9 mouse cellular contexts compared by ENCODE assay signal in genomic region chr4:102588668-102589455, GRCm38 (mm10).
DNase-seq lines count a peak whose midpoint lies in the region; ATAC-seq and TF ChIP-seq lines count a peak whose summit lies in the region.
"Had no signal": no experiment of that assay in that cellular context is flagged by ENCODE, and none has a peak within 500 bp of the region (broad histone marks: within the 10 kb centered on the region; RNA-seq: fewer than 3 reads in every experiment).

No protein-coding gene starts in this region.

- H3K4me2 ChIP-seq in intestine, postnatal 0 days (replicated peaks; ENCODE audit: low read depth): peak overlapping the region; percentile 51
- peak overlapping the region; percentile 47 for H3K4me2 ChIP-seq in midbrain, embryonic 11.5 days
- H3K4me2 ChIP-seq: liver, embryonic 15.5 days had no signal

- no peaks in the 10 kb centered on the region for H3K4me1 ChIP-seq in intestine, postnatal 0 days (replicated peaks; ENCODE audit: control insufficient read depth, insufficient read depth, low read length)
- H3K4me1 ChIP-seq in midbrain, embryonic 11.5 days (ENCODE audit: control insufficient read depth, insufficient read depth, low read length): peaks cover 34% of the 10 kb centered on the region

- H3K27ac ChIP-seq in intestine, postnatal 0 days (ENCODE audit: low read depth, low read length): no peak overlapping the region
- peak overlapping the region; percentile 59; the same call in 1 of the 2 replicates for H3K27ac ChIP-seq in midbrain, embryonic 11.5 days (ENCODE audit: low read depth, low read length)
- H3K27ac ChIP-seq: liver, embryonic 15.5 days had no signal

- ATAC-seq in common myeloid progenitor, adult 5-6 weeks (replicated peaks; ENCODE audit: low read depth, poor library complexity, severe bottlenecking): peak; percentile 22; the same call in 1 of the 2 replicates
- ATAC-seq in intestine, postnatal 0 days: no peak
- ATAC-seq in midbrain, embryonic 11.5 days (ENCODE audit: low FRiP score): peak; percentile 45

- no peak overlapping the region for H3K9ac ChIP-seq in intestine, postnatal 0 days (ENCODE audit: low read depth, low read length)
- peak overlapping the region; percentile 50; the same call in 1 of the 2 replicates for H3K9ac ChIP-seq in midbrain, embryonic 11.5 days (ENCODE audit: low read length)
- H3K9ac ChIP-seq: liver, embryonic 15.5 days had no signal

- H3K27me3 ChIP-seq in intestine, postnatal 0 days (replicated peaks; ENCODE audit: control insufficient read depth, insufficient read depth, low read length): no peaks in the 10 kb centered on the region
- H3K27me3 ChIP-seq in midbrain, embryonic 11.5 days (ENCODE audit: control insufficient read depth, insufficient read depth, low read length): no peaks in the 10 kb centered on the region
- H3K27me3 ChIP-seq: liver, embryonic 15.5 days had no signal

- DNase-seq in NIH3T3 (ENCODE audit: low read depth): peak; percentile 50
- DNase-seq in heart, adult 8-10 months (ENCODE audit: low spot score): peak; percentile 88
- peak; percentile 53 to 60 for DNase-seq in left cerebral cortex, postnatal 36 days (ENCODE audit: low spot score in 2 of 2)
- DNase-seq in midbrain, embryonic 11.5 days (ENCODE audit: low spot score, missing footprints): peak; percentile 92
- DNase-seq in thymus, postnatal 25 days: no peak
- no peak for DNase-seq in gastrocnemius, adult 8-10 months (ENCODE audit: low spot score in 2 of 2)

- intact Hi-C loops in left cerebral cortex, postnatal 36 days (cut with DNase I): loop anchor here (5.0 kb wide), 1 partner anchor 77 kb away; no protein-coding TSS in a partner anchor

- no peaks in the 10 kb centered on the region for H3K9me3 ChIP-seq in intestine, postnatal 0 days (ENCODE audit: control insufficient read depth)
- H3K9me3 ChIP-seq in midbrain, embryonic 11.5 days (ENCODE audit: control insufficient read depth, low read length): no peaks in the 10 kb centered on the region
- H3K9me3 ChIP-seq: liver, embryonic 15.5 days had no signal

- 50% methylated on average over 12 of the region's 12 CpGs for WGBS in intestine, postnatal 0 days
- WGBS in midbrain, embryonic 11.5 days: 27% methylated on average over 12 of the region's 12 CpGs

- no peak for TF ChIP-seq CTCF in intestine, postnatal 0 days (IDR thresholded peaks at IDR 0.05; ENCODE audit: low read depth)

- peak overlapping the region; percentile 9 for H3K4me3 ChIP-seq in intestine, postnatal 0 days (ENCODE audit: low read depth, low read length)
- 0 out of 2 replicates have a peak overlapping the region, but pooled peaks have one; percentile 17 for H3K4me3 ChIP-seq in midbrain, embryonic 11.5 days (ENCODE audit: low read depth, low read length)
- H3K4me3 ChIP-seq: liver, embryonic 15.5 days had no signal

- H3K36me3 ChIP-seq in intestine, postnatal 0 days (ENCODE audit: control insufficient read depth, insufficient read depth): no peaks in the 10 kb centered on the region
- H3K36me3 ChIP-seq in midbrain, embryonic 11.5 days (ENCODE audit: control insufficient read depth, insufficient read depth, low read length): no peaks in the 10 kb centered on the region
- H3K36me3 ChIP-seq: liver, embryonic 15.5 days had no signal

Comparison
In these comparisons a context has a peak if more than half of its experiments do, and no peak if none do; other contexts are left out.
1. DNase-seq: peak in NIH3T3 (single experiment), heart, adult 8-10 months (single experiment), left cerebral cortex, postnatal 36 days (2 of 2) and midbrain, embryonic 11.5 days (single experiment); none in thymus, postnatal 25 days (single experiment) and gastrocnemius, adult 8-10 months (0 of 2).